Mouse (Mus musculus) 416B (cell line): Measurements from ENCODE around the gene Eng.

Source experiments
- DNase-seq: peaks from one replicate; pipeline ENCODE4 v3.0.0; 2011; ENCODE audit warnings: low read depth

Eng gene

GRCm38 (mm10) chr2:32711301-32712056 is 65.1 kb downstream of the Eng start:
- DNase-seq, result no peak

- peak; percentile 69 for DNase-seq
These were observed 65.7 kb downstream of the Eng start for GRCm38 (mm10) chr2:32712108-32712551.

GRCm38 (mm10) chr2:32712586-32712933 is 66.2 kb downstream of the Eng start:
- peak; percentile 92 for DNase-seq

GRCm38 (mm10) chr2:32712934-32713817 is 66.8 kb downstream of the Eng start, which contains the start of gene Cdk9:
Gene Cdk9 (minus strand): TSS chr2:32713076.
- peak; percentile 92 for DNase-seq

- DNase-seq, result no peak
These were observed 68.0 kb downstream of the Eng start for GRCm38 (mm10) chr2:32714117-32714986.

- peak; percentile 99 for DNase-seq
These were observed 68.6 kb downstream of the Eng start for GRCm38 (mm10) chr2:32714987-32715425.

- DNase-seq, result no peak
These were observed 72.4 kb downstream of the Eng start for GRCm38 (mm10) chr2:32718761-32719160.

- DNase-seq, result no peak
These were observed 73.7 kb downstream of the Eng start for GRCm38 (mm10) chr2:32720053-32720452.

- peak; percentile 72 for DNase-seq
These were observed 74.4 kb downstream of the Eng start, which contains the start of gene Sh2d3c for GRCm38 (mm10) chr2:32720681-32721229. Gene Sh2d3c (plus strand): TSS chr2:32721055.

GRCm38 (mm10) chr2:32722046-32722445 is 75.7 kb downstream of the Eng start:
- no peak for DNase-seq

GRCm38 (mm10) chr2:32722581-32722980 is 76.2 kb downstream of the Eng start:
- DNase-seq, result no peak

GRCm38 (mm10) chr2:32724149-32724548 is 77.8 kb downstream of the Eng start:
- DNase-seq, result no peak

GRCm38 (mm10) chr2:32724832-32725790 is 78.7 kb downstream of the Eng start:
- DNase-seq, result no peak

- DNase-seq, result peak; percentile 99
These were observed 81.0 kb downstream of the Eng start for GRCm38 (mm10) chr2:32727435-32727834.

- peak; percentile 46 for DNase-seq
These were observed 82.1 kb downstream of the Eng start for GRCm38 (mm10) chr2:32728463-32728862.

GRCm38 (mm10) chr2:32729547-32729946 is 83.2 kb downstream of the Eng start:
- no peak for DNase-seq

GRCm38 (mm10) chr2:32730854-32731253 is 84.5 kb downstream of the Eng start:
- no peak for DNase-seq

- no peak for DNase-seq
These were observed 85.5 kb downstream of the Eng start for GRCm38 (mm10) chr2:32731911-32732310.
